In genomic region chr13:95336122-95336677, GRCm38 (mm10) we compare ENCODE assay signal across 8 mouse cellular contexts. TPM values are rescaled to one million over a fixed set of nuclear protein-coding genes. Genes with fewer than 3 reads are reported as not detected.
DNase-seq lines count a peak whose midpoint lies in the region; ATAC-seq and TF ChIP-seq lines count a peak whose summit lies in the region.
"Had no signal": no experiment of that assay in that cellular context is flagged by ENCODE, and none has a peak within 500 bp of the region (broad histone marks: within the 10 kb centered on the region; RNA-seq: fewer than 3 reads in every experiment).

No protein-coding gene starts in this region.

- peak; percentile 18 for TF ChIP-seq CTCF in ES-Bruce4 (IDR thresholded peaks at IDR 0.05; ENCODE audit: low read depth, low read length)

- H3K36me3 ChIP-seq in ES-Bruce4 (ENCODE audit: control insufficient read depth, insufficient read depth, low read length, poor library complexity, severe bottlenecking) = no peaks in the 10 kb centered on the region
- H3K36me3 ChIP-seq in ES-E14 (ENCODE audit: control insufficient read depth, insufficient read depth, low read length, poor library complexity, severe bottlenecking) = peaks cover 6% of the 10 kb centered on the region; the same call in 1 of the 2 replicates
- peaks cover 48% of the 10 kb centered on the region for H3K36me3 ChIP-seq in embryonic facial prominence, embryonic 13.5 days
- peaks cover 33% of the 10 kb centered on the region for H3K36me3 ChIP-seq in midbrain, embryonic 12.5 days

- DNase-seq in ES-E14 (ENCODE audit: low read depth, low spot score) = no peak
- DNase-seq in gastrocnemius, postnatal 25 days = no peak
- DNase-seq in thymus, postnatal 10 days (ENCODE audit: low spot score in 2 of 2) = no peak
- no peak for DNase-seq in thymus, postnatal 25 days

- WGBS in embryonic facial prominence, embryonic 13.5 days = 60% methylated on average over 40 of the region's 40 CpGs
- WGBS in midbrain, embryonic 12.5 days = 67% methylated on average over 40 of the region's 40 CpGs

- no peaks in the 10 kb centered on the region for H3K27me3 ChIP-seq in ES-Bruce4 (ENCODE audit: control insufficient read depth, insufficient read depth, low read length, poor library complexity, severe bottlenecking)
- H3K27me3 ChIP-seq in embryonic facial prominence, embryonic 13.5 days = no peaks in the 10 kb centered on the region
- H3K27me3 ChIP-seq in midbrain, embryonic 12.5 days = no peaks in the 10 kb centered on the region

- ATAC-seq in embryonic facial prominence, embryonic 13.5 days (ENCODE audit: insufficient number of reproducible peaks, insufficient read depth, low FRiP score, low TSS enrichment, low read depth) = peak; percentile 43; the same call in 1 of the 2 replicates
- ATAC-seq in midbrain, embryonic 12.5 days (ENCODE audit: low FRiP score, low read depth) = peak; percentile 38; the same call in 1 of the 2 replicates

- H3K4me2 ChIP-seq in embryonic facial prominence, embryonic 13.5 days = no peak overlapping the region
- no peak overlapping the region; the same call in 1 of the 2 replicates for H3K4me2 ChIP-seq in midbrain, embryonic 12.5 days (replicated peaks)

- H3K9ac ChIP-seq in ES-Bruce4 (ENCODE audit: low read depth, poor library complexity, severe bottlenecking) (peak overlapping the region; percentile 89), ES-E14 (ENCODE audit: insufficient read depth, low read depth, low read length, poor library complexity, severe bottlenecking) (peak overlapping the region; percentile 71)
- no peak overlapping the region for H3K9ac ChIP-seq in embryonic facial prominence, embryonic 13.5 days
- no peak overlapping the region for H3K9ac ChIP-seq in midbrain, embryonic 12.5 days (replicated peaks)
- H3K9ac ChIP-seq: liver, embryonic 14.5 days had no signal

- H3K27ac ChIP-seq in ES-Bruce4 (ENCODE audit: insufficient read depth, low read length) = no peak overlapping the region
- H3K27ac ChIP-seq in ES-E14 (ENCODE audit: insufficient read depth, low read depth, low read length, poor library complexity, severe bottlenecking) = no peak overlapping the region
- no peak overlapping the region for H3K27ac ChIP-seq in embryonic facial prominence, embryonic 13.5 days
- no peak overlapping the region for H3K27ac ChIP-seq in midbrain, embryonic 12.5 days (replicated peaks)
- H3K27ac ChIP-seq: liver, embryonic 14.5 days had no signal

- in situ Hi-C loops in ES-E14 (cut with MboI; ENCODE audit: low sequenced_read_pairs in 2 of 2, unreplicated experiment in 2 of 2) = no loop called here

- no peak for TF ChIP-seq EP300 in ES-Bruce4 (IDR thresholded peaks at IDR 0.05; ENCODE audit: insufficient read depth, low read depth, low read length)

- H3K4me1 ChIP-seq in ES-Bruce4 (ENCODE audit: control insufficient read depth, insufficient read depth, low read length) (no peaks in the 10 kb centered on the region), ES-E14 (ENCODE audit: control insufficient read depth in 2 of 2, insufficient read depth in 2 of 2, low read length in 2 of 2, poor library complexity in 1 of 2) (peaks cover 7 to 14% of the 10 kb centered on the region in 2 experiments)
- 0 out of 2 replicates have a peak, but pooled peaks cover 4% of the 10 kb centered on the region for H3K4me1 ChIP-seq in embryonic facial prominence, embryonic 13.5 days
- H3K4me1 ChIP-seq in midbrain, embryonic 12.5 days = no peaks in the 10 kb centered on the region

- H3K4me3 ChIP-seq in ES-Bruce4 (ENCODE audit: low read depth, low read length) (peak overlapping the region; percentile 95), ES-E14 (ENCODE audit: insufficient read depth in 1 of 2, low read depth in 1 of 2, low read length in 2 of 2, poor library complexity in 1 of 2, severe bottlenecking in 1 of 2) (peak overlapping the region; percentile 72 to 75)
- no peak overlapping the region for H3K4me3 ChIP-seq in embryonic facial prominence, embryonic 13.5 days
- 0 out of 2 replicates have a peak overlapping the region, but pooled peaks have one; percentile 10 for H3K4me3 ChIP-seq in midbrain, embryonic 12.5 days

- no peak for TF ChIP-seq POLR2A in ES-Bruce4 (IDR thresholded peaks at IDR 0.05; ENCODE audit: insufficient read depth, low read length)

- H3K9me3 ChIP-seq in ES-Bruce4 (replicated peaks; ENCODE audit: control insufficient read depth, insufficient read depth, low read length, poor library complexity, severe bottlenecking) = no peaks in the 10 kb centered on the region
- no peaks in the 10 kb centered on the region for H3K9me3 ChIP-seq in ES-E14 (ENCODE audit: control insufficient read depth, insufficient read depth, low read depth, low read length)
- H3K9me3 ChIP-seq in embryonic facial prominence, embryonic 13.5 days = no peaks in the 10 kb centered on the region
- no peaks in the 10 kb centered on the region for H3K9me3 ChIP-seq in midbrain, embryonic 12.5 days

TF ChIP-seq in ES-E14, 5 proteins besides CTCF, POLR2A, EP300 and RAD21:
- TF ChIP-seq ZC3H11A (IDR thresholded peaks at IDR 0.05; ENCODE audit: borderline replicate concordance, low read depth, low read length) (no peak), ZNF384 (IDR thresholded peaks at IDR 0.05; ENCODE audit: low read depth, low read length) (no peak), HCFC1 (IDR thresholded peaks at IDR 0.05; ENCODE audit: borderline replicate concordance, insufficient read depth, low read length) (no peak), MAFK (IDR thresholded peaks at IDR 0.05; ENCODE audit: insufficient read depth, low read depth, low read length) (no peak), CHD2 (IDR thresholded peaks at IDR 0.05; ENCODE audit: low read depth, low read length) (no peak)

RNA-seq across cellular contexts. Expression of gene Zbed3, which starts 12.8 kb away (rescaled TPM):
- polyA plus RNA-seq in ES-Bruce4 (2011; ENCODE audit: insufficient read depth, insufficient read length, low read depth, missing spikeins) = 12.3 and 13.7 TPM in 2 replicates
- total RNA-seq in ES-E14 (2012; rRNA removed) = 3.8 and 4.7 TPM in 2 replicates
- 75.1 and 84.9 TPM in 2 replicates for polyA plus RNA-seq in embryonic facial prominence, embryonic 13.5 days (2015; fragmentation: Nextera tagmentation; extraction: Ambion mirVana)
- polyA plus RNA-seq in midbrain, embryonic 12.5 days (2016; fragmentation: Nextera tagmentation; extraction: Ambion mirVana) = 53.1 and 62.3 TPM in 2 replicates
- 1 to 10 TPM; 4.8 to 5.6 TPM for total RNA-seq in gastrocnemius, postnatal 25 days (2021)

RNA-seq across cellular contexts. Expression of gene Aggf1, which starts 39.0 kb away (rescaled TPM):
- polyA plus RNA-seq in ES-Bruce4 (2011; ENCODE audit: insufficient read depth, insufficient read length, low read depth, missing spikeins) = 42.2 and 42.4 TPM in 2 replicates
- 40.7 and 50.1 TPM in 2 replicates for total RNA-seq in ES-E14 (2012; rRNA removed)
- polyA plus RNA-seq in embryonic facial prominence, embryonic 13.5 days (2015; fragmentation: Nextera tagmentation; extraction: Ambion mirVana) = 37.2 and 38.8 TPM in 2 replicates
- 54.9 and 58.6 TPM in 2 replicates for polyA plus RNA-seq in midbrain, embryonic 12.5 days (2016; fragmentation: Nextera tagmentation; extraction: Ambion mirVana)
- total RNA-seq in gastrocnemius, postnatal 25 days (2021) = 10 to 100 TPM; 16.2 to 16.5 TPM

Comparison
In these comparisons a context has a peak if more than half of its experiments do, and no peak if none do; other contexts are left out.
1. H3K9ac ChIP-seq: peak in ES-Bruce4 (single experiment) and ES-E14 (single experiment); none in embryonic facial prominence, embryonic 13.5 days (single experiment) and midbrain, embryonic 12.5 days (single experiment).